Mouse (Mus musculus) effector memory CD4-positive, alpha-beta T cell, adult 7 months (primary cell): Measurements from ENCODE around the gene Gm8271. TPM values are rescaled to one million over a fixed set of nuclear protein-coding genes. Genes with fewer than 3 reads are reported as not detected.

Experiments used
- polyA plus RNA-seq: library from polyadenylated mRNA; unstranded; fragments of 100-300 nt; shearing (Covaris generic); gene quantifications from one replicate; pipeline ENCODE4 v1.2.1, GENCODE M21; 2017

Gene Gm8271
- not detected for polyA plus RNA-seq

DNA sequence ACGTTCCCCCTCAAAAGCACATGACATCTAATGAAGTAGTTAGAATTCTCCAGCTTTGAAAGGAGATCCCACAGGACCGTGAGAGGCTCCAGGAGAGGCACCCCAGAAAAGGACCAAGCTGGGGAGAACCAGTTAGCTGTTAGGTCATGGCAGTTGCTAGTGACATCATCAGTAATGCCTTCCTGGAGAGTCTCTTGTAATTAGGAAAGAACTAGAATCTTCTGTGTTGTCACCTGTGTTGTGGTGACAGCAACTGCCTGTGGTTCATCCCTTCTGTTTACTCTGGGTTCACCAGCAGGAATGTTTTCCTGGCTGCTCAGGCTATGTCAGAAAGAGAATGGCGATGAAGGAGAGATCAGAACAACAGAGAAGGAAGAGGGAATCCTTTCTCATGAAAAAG, at the start of gene Gm8271:
Gene Gm8271 (plus strand): TSS at position 301 of the 400 bp plus-strand sequence.

DNA sequence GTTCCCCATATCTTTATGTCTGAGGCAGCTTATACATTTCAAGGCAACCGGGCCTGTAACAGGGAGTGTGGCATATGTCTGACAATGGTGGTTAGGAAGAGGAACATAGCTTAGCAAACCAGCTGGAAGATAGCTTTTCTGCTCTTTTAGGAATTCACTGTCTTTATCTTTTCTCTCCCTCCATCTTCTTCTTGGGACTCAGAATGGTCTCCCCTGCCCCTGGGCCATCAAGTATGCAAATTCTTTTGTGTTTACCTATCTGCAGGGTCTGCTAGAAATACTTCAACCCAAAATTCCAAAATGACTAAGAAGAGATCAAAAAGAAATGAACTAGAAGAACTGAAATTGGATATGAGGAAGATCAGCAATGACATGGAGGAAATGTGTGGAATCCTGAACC, 21.4 kb upstream of the Gm8271 start, which contains the start of gene Gm3317:
Gene Gm3317 (plus strand): TSS at position 301 of the 400 bp plus-strand sequence.

Other genes starting within 250 kb of the Gm8271 start
- not detected for gene Gm8297, start 201.9 kb upstream of the Gm8271 start, polyA plus RNA-seq
- gene Gm3298, start 169.9 kb upstream of the Gm8271 start, polyA plus RNA-seq: not detected
- gene 4930555G01Rik, start 135.2 kb upstream of the Gm8271 start, polyA plus RNA-seq: 0.35 TPM
- gene Gm8281, start 114.8 kb upstream of the Gm8271 start, polyA plus RNA-seq: not detected
- not detected for gene Gm8279, start 54.3 kb upstream of the Gm8271 start, polyA plus RNA-seq
- not detected for gene Gm3317, start 21.3 kb upstream of the Gm8271 start, polyA plus RNA-seq
- gene Gm3526, start 74.8 kb downstream of the Gm8271 start, polyA plus RNA-seq: not detected
- gene Gm3542, start 149.1 kb downstream of the Gm8271 start, polyA plus RNA-seq: not detected
- not detected for gene Gm3500, start 203.3 kb downstream of the Gm8271 start, polyA plus RNA-seq